Mouse (Mus musculus) C2C12 (cell line): ENCODE measurements around the gene Med16. TPM values are rescaled to one million over a fixed set of nuclear protein-coding genes. Genes with fewer than 3 reads are reported as not detected.

Source experiments
- H3K27me3 ChIP-seq: one replicate; pipeline ENCODE4 v1.6.1; 2011; ENCODE audit not compliant: control insufficient read depth, insufficient read depth, insufficient read length
- H3K36me3 ChIP-seq: one replicate; pipeline ENCODE4 v1.6.1; 2011; ENCODE audit not compliant: control insufficient read depth, insufficient read depth
- H3K4me3 ChIP-seq: one replicate; pipeline ENCODE4 v1.5.1; 2011; ENCODE audit warnings: mild to moderate bottlenecking, control low read depth; ENCODE audit not compliant: poor library complexity, insufficient read depth, severe bottlenecking
- H3K79me2 ChIP-seq: one replicate; pipeline ENCODE4 v1.6.1; 2011; ENCODE audit not compliant: control insufficient read depth, insufficient read depth
- H3K79me3 ChIP-seq: one replicate; pipeline ENCODE4 v1.6.1; 2011; ENCODE audit warnings: low read depth, control low read depth
- H3ac ChIP-seq: one replicate; pipeline ENCODE3; 2011; ENCODE audit warnings: low read depth; ENCODE audit not compliant: control insufficient read depth, insufficient read length
- CEBPB ChIP-seq: IDR thresholded peaks from one replicate; pipeline ENCODE4 v1.6.1; 2011; ENCODE audit warnings: low read depth, mild to moderate bottlenecking, control low read depth, moderate library complexity
- CTCF ChIP-seq: IDR thresholded peaks from one replicate; pipeline ENCODE4 v1.5.1; 2011; ENCODE audit not compliant: control insufficient read depth, insufficient read depth, insufficient read length
- FOSL1 ChIP-seq: IDR thresholded peaks from one replicate; pipeline ENCODE4 v1.8.0; 2011; ENCODE audit warnings: mild to moderate bottlenecking, low read length; ENCODE audit not compliant: poor library complexity, insufficient read depth, severe bottlenecking
- MAX ChIP-seq: IDR thresholded peaks from one replicate; pipeline ENCODE4 v1.6.1; 2011; ENCODE audit warnings: mild to moderate bottlenecking, control low read depth
- MYOD1 ChIP-seq: IDR thresholded peaks from one replicate; pipeline ENCODE4 v1.6.1; 2011; ENCODE audit warnings: low read depth; ENCODE audit not compliant: control insufficient read depth, insufficient read length
- MYOG ChIP-seq: IDR thresholded peaks from one replicate; pipeline ENCODE4 v1.6.1; 2011; ENCODE audit not compliant: control insufficient read depth, insufficient read length; ENCODE audit errors: extremely low read depth
- USF1 ChIP-seq: IDR thresholded peaks from one replicate; pipeline ENCODE4 v1.6.1; 2011; ENCODE audit warnings: low read depth, mild to moderate bottlenecking, control low read depth, moderate library complexity
- polyA plus RNA-seq: library from polyadenylated mRNA; unstranded; fragments of >200 nt; fragmentation: generic; extraction: Trizol; gene quantifications from one replicate; pipeline ENCODE4 v1.2.1, GENCODE M21; 2012; ENCODE audit warnings: missing spikeins

Gene Med16
- polyA plus RNA-seq, 1 experiment, result 32.5 TPM

GRCm38 (mm10) chr10:79884446-79884845 is 24.3 kb downstream of the Med16 start:
- H3K79me3 ChIP-seq, result no peaks in the 10 kb centered on the region
- no peak overlapping the region for H3ac ChIP-seq
- TF ChIP-seq CTCF (no peak), CEBPB (no peak), MAX (no peak), MYOD1 (no peak), MYOG (no peak), USF1 (no peak), FOSL1 (no peak)
- peaks cover 6% of the 10 kb centered on the region for H3K27me3 ChIP-seq
- H3K36me3 ChIP-seq, result no peaks in the 10 kb centered on the region
- H3K4me3 ChIP-seq, result no peak overlapping the region
- no peaks in the 10 kb centered on the region for H3K79me2 ChIP-seq

GRCm38 (mm10) chr10:79883297-79884084 is 25.2 kb downstream of the Med16 start:
- H3K4me3 ChIP-seq, result no peak overlapping the region
- no peaks in the 10 kb centered on the region for H3K79me3 ChIP-seq
- no peaks in the 10 kb centered on the region for H3K36me3 ChIP-seq
- H3K79me2 ChIP-seq, result no peaks in the 10 kb centered on the region
- H3K27me3 ChIP-seq, result peaks cover 6% of the 10 kb centered on the region
- TF ChIP-seq FOSL1, result no peak
- TF ChIP-seq CTCF, result peak; percentile 47
- TF ChIP-seq USF1, result no peak
- no peak for TF ChIP-seq MYOG
- TF ChIP-seq MYOD1, result no peak
- no peak for TF ChIP-seq MAX
- no peak overlapping the region for H3ac ChIP-seq

- no peak for TF ChIP-seq CTCF
- no peak for TF ChIP-seq MAX
- TF ChIP-seq MYOG, result no peak
- no peak for TF ChIP-seq MYOD1
- Histone ChIP-seq H3K4me3 (no peak overlapping the region), H3K79me3 (no peaks in the 10 kb centered on the region), H3K27me3 (no peaks in the 10 kb centered on the region), H3ac (no peak overlapping the region), H3K36me3 (no peaks in the 10 kb centered on the region), H3K79me2 (no peaks in the 10 kb centered on the region)
Observed at GRCm38 (mm10) chr10:79881981-79882380, 26.7 kb downstream of the Med16 start.

- Histone ChIP-seq H3K79me3 (no peaks in the 10 kb centered on the region), H3ac (no peak overlapping the region), H3K27me3 (no peaks in the 10 kb centered on the region), H3K4me3 (no peak overlapping the region), H3K36me3 (no peaks in the 10 kb centered on the region), H3K79me2 (no peaks in the 10 kb centered on the region)
- TF ChIP-seq CTCF, result no peak
- TF ChIP-seq MAX, result no peak
- no peak for TF ChIP-seq MYOD1
- no peak for TF ChIP-seq MYOG
- TF ChIP-seq USF1, result no peak
- TF ChIP-seq CEBPB, result no peak
- TF ChIP-seq FOSL1, result no peak
Observed at GRCm38 (mm10) chr10:79880721-79881120, 28.0 kb downstream of the Med16 start.

- no peaks in the 10 kb centered on the region for H3K36me3 ChIP-seq
- H3K27me3 ChIP-seq, result no peaks in the 10 kb centered on the region
- H3K4me3 ChIP-seq, result no peak overlapping the region
- no peaks in the 10 kb centered on the region for H3K79me3 ChIP-seq
- no peak overlapping the region for H3ac ChIP-seq
- no peak for TF ChIP-seq MYOG
- TF ChIP-seq USF1, result no peak
- no peak for TF ChIP-seq MAX
- TF ChIP-seq CTCF, result no peak
- no peak for TF ChIP-seq CEBPB
- TF ChIP-seq FOSL1, result no peak
- TF ChIP-seq MYOD1, result no peak
- no peaks in the 10 kb centered on the region for H3K79me2 ChIP-seq
Observed at GRCm38 (mm10) chr10:79879527-79879926, 29.2 kb downstream of the Med16 start.

- TF ChIP-seq USF1 (no peak), MYOG (no peak), MAX (no peak), CEBPB (no peak), FOSL1 (no peak), CTCF (no peak), MYOD1 (no peak)
- no peak overlapping the region for H3ac ChIP-seq
- H3K27me3 ChIP-seq, result no peaks in the 10 kb centered on the region
- H3K4me3 ChIP-seq, result no peak overlapping the region
- H3K79me3 ChIP-seq, result no peaks in the 10 kb centered on the region
- H3K79me2 ChIP-seq, result no peaks in the 10 kb centered on the region
- H3K36me3 ChIP-seq, result no peaks in the 10 kb centered on the region
Observed at GRCm38 (mm10) chr10:79877757-79878156, 31.0 kb downstream of the Med16 start.
